Mouse (Mus musculus) thymus, adult 2 months (tissue): Measurements from ENCODE around the gene Dnaja1. TPM values are rescaled to one million over a fixed set of nuclear protein-coding genes. Genes with fewer than 3 reads are reported as not detected.

ENCODE experiments used
- DNase-seq: peaks from one replicate; pipeline ENCODE4 v3.0.0; 2021
- H3K27ac ChIP-seq: fragments of 200-500 bp; 2 replicates; pipeline ENCODE4 v1.5.1; 2012; ENCODE audit warnings: low read length, control low read depth; ENCODE audit not compliant: control insufficient read depth, insufficient read depth
- H3K27me3 ChIP-seq: fragments of 200-500 bp; 2 replicates; pipeline ENCODE4 v1.6.1; 2012; ENCODE audit warnings: mild to moderate bottlenecking, low read length, moderate library complexity, mixed read lengths; ENCODE audit not compliant: control insufficient read depth, insufficient read depth
- H3K36me3 ChIP-seq: fragments of 200-500 bp; 2 replicates; pipeline ENCODE4 v1.6.1; 2012; ENCODE audit warnings: mild to moderate bottlenecking, low read length, moderate library complexity; ENCODE audit not compliant: control insufficient read depth, insufficient read depth
- H3K4me1 ChIP-seq: fragments of 200-500 bp; replicated peaks from 2 replicates; pipeline ENCODE4 v1.6.1; 2012; ENCODE audit warnings: low read length; ENCODE audit not compliant: control insufficient read depth, insufficient read depth
- H3K4me3 ChIP-seq: fragments of 200-500 bp; 2 replicates; pipeline ENCODE4 v1.5.1; 2012; ENCODE audit warnings: mild to moderate bottlenecking, low read length, control low read depth, moderate library complexity; ENCODE audit not compliant: control insufficient read depth, insufficient read depth
- CTCF ChIP-seq: fragments of 200-500 bp; IDR thresholded peaks from 2 replicates; pipeline ENCODE4 v1.5.1; 2012; ENCODE audit warnings: mild to moderate bottlenecking, control low read depth, low read length, moderate library complexity, borderline replicate concordance; ENCODE audit not compliant: control insufficient read depth, poor library complexity, insufficient read depth; ENCODE audit errors: extremely low read depth
- POLR2A ChIP-seq: fragments of 200-500 bp; IDR thresholded peaks from 2 replicates; pipeline ENCODE4 v1.6.1; 2012; ENCODE audit warnings: mild to moderate bottlenecking, low read length, control low read depth, moderate library complexity; ENCODE audit not compliant: control insufficient read depth, poor library complexity, insufficient read depth; ENCODE audit errors: extremely low read depth
- WGBS: fragments of 180-500 bp; shearing (Covaris S2); methylation state at CpG from one replicate; pipeline ENCODE4 v1.1.7; 2018; 5-methylcytosine and 5-hydroxymethylcytosine counted together
- polyA plus RNA-seq: library from polyadenylated mRNA; depleted of rRNA; stranded (reverse); fragments of >200 nt; gene quantifications from 2 replicates; pipeline ENCODE4 v1.2.3, GENCODE M21; 2012

Gene Dnaja1
- polyA plus RNA-seq, 1 experiment: 13.4 TPM

DNA sequence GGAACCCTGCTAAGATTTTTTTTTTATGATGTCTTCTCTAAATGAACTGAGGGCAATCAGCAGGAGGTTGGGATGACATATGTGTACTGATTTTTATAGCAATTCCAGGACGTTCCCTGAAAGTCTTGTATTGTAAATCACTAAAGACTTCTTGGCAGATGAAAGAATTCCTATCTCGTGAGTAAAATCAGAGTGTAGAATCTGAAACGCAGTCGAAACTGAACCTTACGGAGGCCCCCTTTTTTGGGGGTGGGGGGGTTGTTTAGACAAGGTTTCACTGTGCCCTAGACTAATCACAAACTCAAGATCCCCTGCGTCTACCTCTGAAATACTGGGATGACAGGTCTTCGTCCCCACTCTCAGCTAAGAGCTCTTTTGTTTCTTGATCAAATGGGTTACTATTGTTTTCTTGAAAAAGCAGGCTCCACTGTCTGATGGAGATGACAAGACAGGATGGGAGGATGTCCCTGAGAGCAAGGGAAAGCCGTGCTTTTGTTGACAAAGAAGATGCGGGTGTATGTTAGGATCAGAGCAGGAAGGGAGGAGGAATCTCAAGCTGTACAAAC lies 18.2 kb upstream of the Dnaja1 start:
- H3K4me3 ChIP-seq: no peak overlapping the region
- H3K36me3 ChIP-seq: no peaks in the 10 kb centered on the region
- no peak for TF ChIP-seq CTCF
- no peak for TF ChIP-seq POLR2A
- H3K4me1 ChIP-seq: peaks cover 7% of the 10 kb centered on the region
- WGBS: 56% methylated on average over 9 of the region's 9 CpGs
- H3K27ac ChIP-seq: no peak overlapping the region; the same call in 1 of the 2 replicates
- no peaks in the 10 kb centered on the region for H3K27me3 ChIP-seq
- DNase-seq: no peak

DNA sequence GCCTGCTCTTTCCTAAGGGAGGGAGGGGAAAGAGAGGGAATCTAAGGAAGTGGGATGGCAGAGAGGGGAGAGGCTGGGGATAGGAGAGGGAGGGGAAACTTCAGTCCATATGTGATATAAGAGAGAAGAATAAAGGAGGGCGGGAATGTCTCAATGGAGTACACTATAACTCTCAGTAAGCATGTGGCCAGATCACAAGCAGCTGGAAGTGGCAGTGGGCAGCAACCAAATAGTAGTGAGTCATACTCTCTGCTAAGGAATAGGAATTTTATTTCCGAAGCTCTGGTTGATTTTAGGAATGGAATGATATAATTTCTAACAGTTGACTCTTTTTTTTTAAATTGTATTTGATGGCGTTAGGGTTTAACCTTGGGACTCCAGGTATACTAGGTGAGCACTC lies 4.8 kb upstream of the Dnaja1 start:
- no peak for TF ChIP-seq CTCF
- TF ChIP-seq POLR2A: no peak
- 97% methylated on average over 3 of the region's 3 CpGs for WGBS
- no peak for DNase-seq
- peaks cover 9% of the 10 kb centered on the region for H3K4me1 ChIP-seq
- H3K27ac ChIP-seq: no peak overlapping the region
- H3K4me3 ChIP-seq: no peak overlapping the region
- no peaks in the 10 kb centered on the region for H3K36me3 ChIP-seq
- H3K27me3 ChIP-seq: no peaks in the 10 kb centered on the region

GRCm38 (mm10) chr4:40720910-40721309 lies 1.0 kb upstream of the Dnaja1 start:
- peak; percentile 41 for DNase-seq
- Histone ChIP-seq H3K4me1 (peaks cover 12% of the 10 kb centered on the region), H3K27me3 (no peaks in the 10 kb centered on the region), H3K36me3 (peaks cover 13% of the 10 kb centered on the region), H3K27ac (peak overlapping the region; percentile 98), H3K4me3 (no peak overlapping the region)
- 2% methylated on average over 8 of the region's 8 CpGs for whole genome bisulfite sequencing
- TF ChIP-seq POLR2A: no peak
- TF ChIP-seq CTCF: no peak

DNA sequence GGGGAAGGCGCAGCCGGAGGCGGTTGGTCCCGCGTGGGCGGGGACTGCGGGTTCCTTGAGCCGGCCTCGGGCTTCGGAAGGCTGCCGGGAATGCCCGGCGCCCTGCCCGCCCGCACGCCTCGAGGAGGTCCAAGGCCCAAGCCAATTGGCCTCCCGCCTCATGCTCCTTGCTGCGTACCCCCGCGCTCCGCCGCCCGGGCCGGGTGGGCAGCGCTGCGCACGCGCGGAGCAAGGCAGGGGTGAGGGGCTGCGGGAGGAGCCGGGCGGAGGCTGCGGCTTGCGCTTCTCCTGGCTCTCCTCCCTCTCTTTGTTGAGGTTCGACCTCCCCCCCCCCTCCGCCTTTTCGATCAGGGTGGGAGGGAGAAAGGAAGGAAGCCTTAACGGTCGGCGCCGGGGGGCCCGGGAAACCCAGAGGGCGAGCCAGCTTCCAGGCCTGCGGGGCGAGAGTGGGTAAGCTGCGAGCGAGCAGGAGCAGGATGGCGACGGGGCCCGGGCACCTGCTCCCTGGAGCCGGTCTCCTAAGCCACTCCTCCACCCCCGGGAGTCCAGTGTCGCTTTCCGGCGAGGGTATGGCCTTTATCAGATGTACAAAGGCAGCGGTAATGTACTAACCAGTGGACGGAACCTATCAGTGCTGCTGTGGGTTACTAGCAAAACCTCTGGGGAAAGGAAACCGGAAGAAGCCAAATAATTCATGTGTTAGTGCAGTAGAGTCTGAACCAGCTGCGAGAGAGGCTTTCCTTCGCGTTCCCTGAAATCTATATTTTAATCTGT lies 924 bp downstream of the Dnaja1 start:
- WGBS: under 1% methylated on average over 61 of the region's 62 CpGs
- TF ChIP-seq POLR2A (no peak; the same call in 1 of the 2 replicates), CTCF (no peak)
- peak overlapping the region; percentile 87 for H3K27ac ChIP-seq

DNA sequence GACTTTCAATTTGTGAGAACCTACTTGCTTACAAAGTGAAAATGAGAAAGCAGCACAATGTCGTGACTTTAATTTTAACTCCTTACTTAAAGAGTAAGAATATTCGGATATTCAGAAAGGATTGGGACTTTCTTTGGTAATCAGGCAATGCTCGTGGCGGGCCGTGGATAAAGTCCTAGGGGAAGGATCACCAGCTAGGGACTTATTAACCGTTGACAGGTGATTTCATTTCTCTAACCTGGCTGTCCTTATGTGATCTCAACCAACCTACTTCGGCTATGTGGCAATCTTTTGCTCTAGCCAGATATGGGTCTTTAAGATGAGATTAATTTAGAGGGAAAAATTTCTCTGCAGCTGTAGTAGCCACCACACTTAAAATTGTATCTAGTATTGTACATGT lies 3.2 kb downstream of the Dnaja1 start:
- peaks cover 12% of the 10 kb centered on the region for H3K4me1 ChIP-seq
- no peak overlapping the region for H3K4me3 ChIP-seq
- no peak overlapping the region for H3K27ac ChIP-seq
- H3K27me3 ChIP-seq: no peaks in the 10 kb centered on the region
- 87% methylated on average over 7 of the region's 7 CpGs for WGBS
- peaks cover 52% of the 10 kb centered on the region for H3K36me3 ChIP-seq
- DNase-seq: no peak
- TF ChIP-seq CTCF (no peak), POLR2A (no peak)

More for the DNA sequence above, 924 bp downstream of the Dnaja1 start:
- peak; percentile 82 for DNase-seq
- peaks cover 12% of the 10 kb centered on the region for H3K4me1 ChIP-seq
- no peaks in the 10 kb centered on the region for H3K27me3 ChIP-seq
- peaks cover 32% of the 10 kb centered on the region for H3K36me3 ChIP-seq
- peak overlapping the region; percentile 89 for H3K4me3 ChIP-seq

GRCm38 (mm10) chr4:40725554-40725953 lies 3.6 kb downstream of the Dnaja1 start:
- peaks cover 56% of the 10 kb centered on the region for H3K36me3 ChIP-seq
- TF ChIP-seq POLR2A (no peak), CTCF (no peak)
- no peak for DNase-seq

GRCm38 (mm10) chr4:40727247-40727646 lies 5.3 kb downstream of the Dnaja1 start:
- H3K36me3 ChIP-seq: peaks cover 73% of the 10 kb centered on the region

More at GRCm38 (mm10) chr4:40725554-40725953, 3.6 kb downstream of the Dnaja1 start:
- Histone ChIP-seq H3K4me3 (no peak overlapping the region), H3K4me1 (peaks cover 12% of the 10 kb centered on the region), H3K27me3 (no peaks in the 10 kb centered on the region), H3K27ac (no peak overlapping the region)

More at GRCm38 (mm10) chr4:40727247-40727646, 5.3 kb downstream of the Dnaja1 start:
- no peak for DNase-seq
- H3K4me3 ChIP-seq: no peak overlapping the region
- no peak overlapping the region for H3K27ac ChIP-seq
- H3K27me3 ChIP-seq: no peaks in the 10 kb centered on the region
- 0 out of 2 replicates have a peak, but pooled peaks cover 2% of the 10 kb centered on the region for H3K4me1 ChIP-seq
- 94% methylated on average over 1 of the region's 1 CpGs for WGBS
- TF ChIP-seq CTCF: no peak
- no peak for TF ChIP-seq POLR2A
